Mouse (Mus musculus) bone marrow macrophage, adult 2 months (primary cell): Measurements from ENCODE around the gene Aldh18a1.

Experiments used
- CTCF ChIP-seq: IDR thresholded peaks from 2 replicates; pipeline ENCODE4 v1.5.1; 2012; ENCODE audit warnings: low read depth, mild to moderate bottlenecking, low read length, moderate library complexity
- POLR2A ChIP-seq: IDR thresholded peaks from 2 replicates; pipeline ENCODE4 v1.6.1; 2012; ENCODE audit warnings: mild to moderate bottlenecking, low read depth, low read length, borderline replicate concordance

DNA sequence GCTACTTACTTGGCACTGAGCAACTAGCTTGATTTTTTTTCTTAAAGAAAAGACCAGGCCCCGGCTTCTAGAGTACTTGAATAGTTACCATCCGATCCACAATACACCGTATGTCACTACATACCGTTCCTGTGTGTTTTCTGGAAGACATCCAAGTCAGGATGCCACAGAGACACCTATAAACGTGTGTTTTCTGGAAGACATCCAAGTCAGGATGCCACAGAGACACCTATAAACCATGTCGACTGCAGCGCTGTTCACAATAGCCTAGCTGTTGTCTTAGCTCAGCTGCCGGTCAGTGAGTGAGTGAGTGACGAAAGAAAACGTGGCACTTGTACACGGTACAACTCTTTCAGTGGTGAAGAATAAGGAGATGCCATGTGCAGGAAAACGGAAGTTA is 37.7 kb upstream of the Aldh18a1 start:
- TF ChIP-seq CTCF (no peak), POLR2A (no peak)
